Mouse (Mus musculus): ENCODE data around the gene Spns3.

GRCm38 (mm10) chr11:72452140-72452665, 98.1 kb downstream of the Spns3 start:
- no peak for TF ChIP-seq CTCF (IDR thresholded peaks at IDR 0.05; ENCODE audit: low read depth, low read length)
- TF ChIP-seq POLR2A (IDR thresholded peaks at IDR 0.05; ENCODE audit: borderline replicate concordance, low read depth, low read length) = no peak

Data from bone marrow macrophage, adult 2 months (primary cell).